Mouse (Mus musculus) liver, adult 2 months (tissue): ENCODE results near the gene Olfr1442.

ENCODE experiments used
- CTCF ChIP-seq: fragments of 200-500 bp; IDR thresholded peaks from 2 replicates; pipeline ENCODE4 v1.5.1; 2011; ENCODE audit warnings: low read depth, low read length, control low read depth
- POLR2A ChIP-seq: fragments of 200-500 bp; IDR thresholded peaks from 2 replicates; pipeline ENCODE4 v1.6.1; 2011; ENCODE audit warnings: low read length, control low read depth; ENCODE audit not compliant: insufficient read depth; ENCODE audit errors: extremely low read depth

- TF ChIP-seq CTCF (no peak), POLR2A (no peak)
These were observed 38.7 kb downstream of the Olfr1442 start for GRCm38 (mm10) chr19:12708986-12709385.
